In genomic region chr19:14565424-14566069, GRCm38 (mm10) we compare ENCODE assay signal across 15 mouse cellular contexts. TPM values are rescaled to one million over a fixed set of nuclear protein-coding genes. Genes with fewer than 3 reads are reported as not detected.
A peak's percentile ranks its signal among the peaks of the same experiment; 100 is the strongest.
DNase-seq lines count a peak whose midpoint lies in the region; ATAC-seq and TF ChIP-seq lines count a peak whose summit lies in the region.
"Had no signal": no experiment of that assay in that cellular context is flagged by ENCODE, and none has a peak within 500 bp of the region (broad histone marks: within the 10 kb centered on the region; RNA-seq: fewer than 3 reads in every experiment).

No protein-coding gene starts in this region.

- ATAC-seq in forebrain, embryonic 13.5 days, result peak; percentile 50; the same call in 1 of the 2 replicates
- ATAC-seq in neural tube, embryonic 12.5 days (ENCODE audit: low FRiP score, low read depth), result peak; percentile 59
- ATAC-seq: intestine, embryonic 15.5 days had no signal

- 0 out of 2 replicates have a peak overlapping the region, but pooled peaks have one; percentile 2 for H3K4me2 ChIP-seq in forebrain, embryonic 13.5 days
- H3K4me2 ChIP-seq in neural tube, embryonic 12.5 days (replicated peaks), result no peak overlapping the region
- H3K4me2 ChIP-seq: heart, embryonic 15.5 days; intestine, embryonic 15.5 days had no signal

- no peak overlapping the region for H3K9ac ChIP-seq in forebrain, embryonic 13.5 days
- H3K9ac ChIP-seq in neural tube, embryonic 12.5 days, result no peak overlapping the region
- H3K9ac ChIP-seq: heart, embryonic 15.5 days; intestine, embryonic 15.5 days had no signal

- H3K4me3 ChIP-seq in forebrain, embryonic 13.5 days, result no peak overlapping the region
- H3K4me3 ChIP-seq in neural tube, embryonic 12.5 days, result no peak overlapping the region
- H3K4me3 ChIP-seq: heart, embryonic 15.5 days; intestine, embryonic 15.5 days had no signal

- no peaks in the 10 kb centered on the region for H3K36me3 ChIP-seq in forebrain, embryonic 13.5 days (ENCODE audit: poor library complexity, severe bottlenecking)
- no peaks in the 10 kb centered on the region for H3K36me3 ChIP-seq in neural tube, embryonic 12.5 days
- H3K36me3 ChIP-seq: heart, embryonic 15.5 days; intestine, embryonic 15.5 days had no signal

- peaks cover 2% of the 10 kb centered on the region; the same call in 1 of the 2 replicates for H3K27me3 ChIP-seq in forebrain, embryonic 13.5 days
- peaks cover 3% of the 10 kb centered on the region; the same call in 1 of the 2 replicates for H3K27me3 ChIP-seq in neural tube, embryonic 12.5 days (replicated peaks)
- H3K27me3 ChIP-seq: heart, embryonic 15.5 days; intestine, embryonic 15.5 days had no signal

- no peak for TF ChIP-seq POLR2A in brain, embryonic 14.5 days (IDR thresholded peaks at IDR 0.05; ENCODE audit: borderline replicate concordance, extremely low read depth, insufficient read depth, insufficient read length, poor library complexity, severe bottlenecking)

- peak overlapping the region; percentile 41; the same call in 1 of the 2 replicates for H3K27ac ChIP-seq in forebrain, embryonic 13.5 days
- H3K27ac ChIP-seq in neural tube, embryonic 12.5 days, result no peak overlapping the region
- H3K27ac ChIP-seq: heart, embryonic 15.5 days; intestine, embryonic 15.5 days; stomach, postnatal 0 days had no signal

- H3K4me1 ChIP-seq in forebrain, embryonic 13.5 days, result peaks cover 46% of the 10 kb centered on the region
- H3K4me1 ChIP-seq in neural tube, embryonic 12.5 days, result peaks cover 21% of the 10 kb centered on the region
- H3K4me1 ChIP-seq: intestine, embryonic 15.5 days had no signal

- no peaks in the 10 kb centered on the region for H3K9me3 ChIP-seq in forebrain, embryonic 13.5 days (replicated peaks)
- H3K9me3 ChIP-seq in neural tube, embryonic 12.5 days, result no peaks in the 10 kb centered on the region
- H3K9me3 ChIP-seq: heart, embryonic 15.5 days; intestine, embryonic 15.5 days had no signal

- 9% methylated on average over 4 of the region's 4 CpGs for WGBS in forebrain, embryonic 13.5 days
- 38% methylated on average over 4 of the region's 4 CpGs for WGBS in neural tube, embryonic 12.5 days

- peak; percentile 12 for DNase-seq in layer of hippocampus, adult 11-12 months (ENCODE audit: low spot score)
- no peak for DNase-seq in layer of hippocampus, adult 8-10 months (ENCODE audit: low spot score in 2 of 2)
- peak; percentile 79 for DNase-seq in brain, embryonic 14.5 days (ENCODE audit: low read depth)
- no peak for DNase-seq in heart, adult 9 months (ENCODE audit: low spot score in 2 of 2)
- no peak for DNase-seq in spleen, postnatal 14 days (ENCODE audit: low spot score in 2 of 2)
- no peak for DNase-seq in left cerebral cortex, adult 8-10 months (ENCODE audit: low spot score in 2 of 2)
- DNase-seq: adrenal gland, postnatal 25 days; cerebellum, adult 18-20 months; gastrocnemius, postnatal 10 days; right cerebral cortex, postnatal 25 days had no signal

- TF ChIP-seq CTCF in brain, embryonic 14.5 days (IDR thresholded peaks at IDR 0.05; ENCODE audit: borderline replicate concordance, extremely low read depth, insufficient read depth, insufficient read length), result no peak

RNA-seq across cellular contexts. Expression of gene Tle4, which starts 32.3 kb away (rescaled TPM):
- total RNA-seq in layer of hippocampus, adult 8-10 months (2022), result 10 to 100 TPM; 42.1 to 45.0 (median 43.4) TPM
- polyA plus RNA-seq in brain, embryonic 14.5 days (2012; rRNA removed), result 50.3 and 56.5 TPM in 2 replicates
- 26.9 and 30.5 TPM in 2 replicates for polyA plus RNA-seq in forebrain, embryonic 13.5 days (2015; fragmentation: Nextera tagmentation; extraction: Ambion mirVana)
- polyA plus RNA-seq in neural tube, embryonic 12.5 days (2016; fragmentation: Nextera tagmentation; extraction: Ambion mirVana), result 37.1 and 37.7 TPM in 2 replicates
- total RNA-seq in left cerebral cortex, adult 8-10 months (2022), result 10 to 100 TPM; 44.8 to 52.3 (median 47.4) TPM

Comparison
In these comparisons a context has a peak if more than half of its experiments do, and no peak if none do; other contexts are left out.
1. DNase-seq: peak in layer of hippocampus, adult 11-12 months (single experiment) and brain, embryonic 14.5 days (single experiment); none in layer of hippocampus, adult 8-10 months (0 of 2), heart, adult 9 months (0 of 2), spleen, postnatal 14 days (0 of 2) and left cerebral cortex, adult 8-10 months (0 of 2).